Mouse (Mus musculus) left cerebral cortex, postnatal 4 days (tissue): Measurements from ENCODE around the gene Tmprss6. TPM values are rescaled to one million over a fixed set of nuclear protein-coding genes. Genes with fewer than 3 reads are reported as not detected.

Experiments
- DNase-seq: peaks from one replicate; pipeline ENCODE4 v3.0.0-alpha.2; 2022
- intact Hi-C: fragments of 180-260 bp; cut with DNase I; formaldehyde crosslinking; loops from one replicate; pipeline ENCODE4 v1.15.1; 2025
- total RNA-seq, 2 experiments: library from RNA; stranded (reverse); gene quantifications; 2 replicates each; pipeline ENCODE4 v1.2.3; 2021

Tmprss6 gene
- total RNA-seq, 2 experiments from 2014 or later, result not detected

DNA sequence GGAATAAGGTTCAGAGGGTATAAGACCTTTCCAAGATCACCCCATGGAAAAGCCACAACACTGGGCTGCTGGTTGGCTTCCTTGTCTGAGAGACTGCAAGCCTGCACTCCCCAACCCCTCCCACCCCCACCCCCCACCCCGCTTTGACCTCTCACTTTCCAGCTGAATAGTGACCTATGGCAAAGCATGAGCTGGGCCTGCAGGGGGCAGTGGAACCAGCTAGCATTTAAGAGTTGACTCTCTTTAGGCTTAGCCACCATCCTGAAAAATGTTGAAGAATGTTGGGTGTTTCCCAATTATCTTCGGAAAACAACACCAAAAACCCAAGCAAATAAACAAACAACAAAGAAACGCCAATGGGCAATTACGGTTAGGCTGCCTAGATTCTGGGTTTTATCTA, 43.2 kb downstream of the Tmprss6 start:
- intact Hi-C loops, result no loop called here
- no peak for DNase-seq

DNA sequence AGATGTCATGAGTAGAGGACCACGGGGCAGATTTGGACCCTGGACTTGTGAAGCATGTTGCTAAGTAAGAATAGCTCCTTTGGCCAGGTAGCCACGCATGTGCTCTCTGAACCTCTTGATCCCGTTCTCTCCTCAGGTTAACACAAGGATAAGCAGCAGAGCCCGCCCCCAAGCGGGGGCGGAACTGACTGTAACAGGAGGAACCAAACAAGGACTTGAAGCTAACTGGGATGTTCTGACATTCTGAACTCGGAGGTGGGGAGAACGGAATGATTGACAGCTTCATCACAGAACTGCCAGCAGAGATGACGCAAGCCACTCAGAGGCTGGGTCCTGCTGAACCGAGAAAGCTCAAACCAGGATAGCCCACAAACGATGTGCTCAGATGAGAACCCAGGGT, 43.9 kb downstream of the Tmprss6 start:
- no peak for DNase-seq
- intact Hi-C loops, result loop anchor here (5.0 kb wide), 2 partner anchors 67 to 167 kb away; no protein-coding TSS in a partner anchor

DNA sequence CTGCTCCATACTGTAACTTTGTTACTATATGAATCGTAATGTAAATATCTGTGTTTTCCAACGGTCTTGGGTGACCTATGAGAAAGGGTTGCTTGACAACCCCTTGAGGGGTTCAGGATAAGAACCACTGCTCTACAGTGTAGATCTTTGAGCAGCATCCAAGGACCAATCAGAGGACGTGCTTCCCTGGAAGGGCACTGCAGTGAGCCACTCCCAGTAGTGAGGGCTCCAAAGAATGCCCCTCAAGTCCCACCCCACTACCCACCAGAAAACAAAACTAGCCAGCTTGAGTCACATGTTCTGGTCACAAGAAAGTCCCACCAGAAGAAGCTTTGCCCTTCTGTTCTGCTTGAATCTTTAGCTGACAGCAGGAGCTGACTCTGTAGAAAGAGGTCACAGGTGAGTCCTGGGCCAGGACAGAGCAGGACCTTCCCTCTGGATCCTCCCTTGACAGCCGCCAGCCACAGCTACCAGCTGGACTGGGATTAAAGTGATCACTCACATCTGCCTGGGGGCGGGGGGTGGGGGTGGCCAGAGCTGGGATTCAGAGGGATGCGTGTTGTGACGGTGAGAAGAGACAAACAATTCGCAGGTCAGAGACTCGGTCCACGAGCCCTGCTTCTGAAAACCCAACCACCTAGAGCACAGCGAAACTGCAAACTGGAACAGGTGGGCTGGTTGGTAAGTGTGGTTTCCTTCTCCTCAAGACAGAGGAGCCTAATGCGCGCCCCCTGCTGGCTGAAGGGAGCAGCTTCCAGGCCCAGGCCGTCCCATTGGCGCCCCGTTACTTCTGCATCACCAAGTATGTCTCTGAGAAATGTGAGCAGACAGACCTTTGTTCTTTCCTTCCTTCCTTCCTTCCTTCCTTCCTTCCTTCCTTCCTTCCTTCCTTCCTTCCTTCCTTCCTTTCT, 46.1 kb downstream of the Tmprss6 start:
- intact Hi-C loops, result loop anchor here (5.0 kb wide), 2 partner anchors 65 to 165 kb away; no protein-coding TSS in a partner anchor
- peak; percentile 91 for DNase-seq

DNA sequence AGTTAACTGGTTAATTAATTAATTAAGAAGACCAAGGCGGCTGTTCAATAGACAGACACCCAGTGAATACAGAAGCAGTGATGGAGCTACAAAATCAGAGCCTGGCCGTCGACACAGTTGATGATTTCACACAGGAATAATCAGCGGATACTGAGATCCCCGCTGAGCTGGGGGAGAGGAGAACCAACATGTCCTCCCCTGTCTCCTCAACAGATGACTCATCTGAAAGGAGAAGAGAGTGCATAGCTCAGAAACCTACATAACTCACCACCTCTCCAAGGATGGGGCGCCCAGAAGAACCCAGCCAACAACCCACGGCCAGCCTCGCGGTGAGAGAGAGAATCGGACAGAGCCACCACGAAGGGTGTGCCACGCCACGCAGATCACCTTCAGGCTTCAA, 48.0 kb downstream of the Tmprss6 start:
- no peak for DNase-seq
- intact Hi-C loops, result loop anchor here (5.0 kb wide), 2 partner anchors 63 to 163 kb away; no protein-coding TSS in a partner anchor

DNA sequence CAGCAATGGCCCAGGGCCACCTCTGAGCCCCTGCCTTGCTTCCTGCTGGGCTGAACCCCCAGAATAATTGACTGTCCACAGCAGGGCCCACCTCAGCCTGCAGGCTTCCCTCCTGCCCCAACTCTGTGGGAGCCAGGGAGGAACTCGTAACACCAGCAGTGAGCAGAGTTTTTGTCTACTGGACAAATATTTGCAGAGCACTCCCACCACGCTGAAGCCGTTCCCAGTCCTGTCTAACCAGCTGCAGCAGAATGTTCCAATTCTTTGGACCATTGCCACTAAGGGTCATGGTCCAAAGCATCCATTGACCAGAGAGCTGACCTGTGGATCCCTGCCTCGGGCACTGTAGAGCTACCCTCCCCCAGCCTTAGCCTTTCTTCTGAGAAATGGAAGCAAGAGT, 51.5 kb downstream of the Tmprss6 start:
- DNase-seq, result no peak

DNA sequence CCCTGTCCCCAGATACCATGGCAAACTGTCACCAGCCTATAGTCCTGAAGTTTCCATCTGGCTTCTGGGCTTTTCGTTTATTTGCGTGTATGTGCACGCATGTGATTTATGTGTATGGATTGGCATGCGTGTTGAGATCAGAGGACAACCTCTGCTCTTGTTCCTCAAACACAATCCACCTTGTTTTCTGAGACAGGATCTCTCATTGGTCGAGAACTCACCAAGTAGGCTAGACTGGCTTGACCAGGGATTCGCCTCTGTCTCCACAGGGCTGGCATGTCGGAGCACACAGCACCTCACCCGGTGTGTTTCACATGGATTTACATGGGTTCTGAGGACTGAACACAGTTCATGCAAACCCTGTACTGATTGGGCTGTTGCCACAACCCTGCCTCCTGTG, 54.3 kb downstream of the Tmprss6 start:
- DNase-seq, result no peak
- intact Hi-C loops, result no loop called here

More for the DNA sequence above, 51.5 kb downstream of the Tmprss6 start:
- intact Hi-C loops, result no loop called here

DNA sequence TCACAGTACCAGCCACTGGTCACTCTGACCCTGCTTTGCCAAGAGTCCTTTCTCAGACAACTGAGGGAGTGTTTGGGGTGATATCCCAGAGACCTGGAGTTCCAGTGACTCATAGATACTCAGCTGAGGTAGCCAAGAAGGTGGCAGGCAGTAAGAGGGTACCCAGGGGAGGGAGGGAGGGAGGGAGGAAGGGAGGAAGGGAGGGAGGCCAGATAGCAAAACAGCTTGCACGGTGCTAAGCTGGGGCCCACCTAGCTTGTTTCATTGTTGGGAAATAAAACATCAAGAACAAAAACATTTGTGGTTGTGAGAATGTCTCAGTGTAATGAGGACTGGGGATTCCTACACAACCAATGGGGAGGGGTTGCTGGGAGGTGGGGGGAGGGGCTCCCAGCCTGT, 54.7 kb downstream of the Tmprss6 start:
- intact Hi-C loops, result no loop called here
- no peak for DNase-seq

DNA sequence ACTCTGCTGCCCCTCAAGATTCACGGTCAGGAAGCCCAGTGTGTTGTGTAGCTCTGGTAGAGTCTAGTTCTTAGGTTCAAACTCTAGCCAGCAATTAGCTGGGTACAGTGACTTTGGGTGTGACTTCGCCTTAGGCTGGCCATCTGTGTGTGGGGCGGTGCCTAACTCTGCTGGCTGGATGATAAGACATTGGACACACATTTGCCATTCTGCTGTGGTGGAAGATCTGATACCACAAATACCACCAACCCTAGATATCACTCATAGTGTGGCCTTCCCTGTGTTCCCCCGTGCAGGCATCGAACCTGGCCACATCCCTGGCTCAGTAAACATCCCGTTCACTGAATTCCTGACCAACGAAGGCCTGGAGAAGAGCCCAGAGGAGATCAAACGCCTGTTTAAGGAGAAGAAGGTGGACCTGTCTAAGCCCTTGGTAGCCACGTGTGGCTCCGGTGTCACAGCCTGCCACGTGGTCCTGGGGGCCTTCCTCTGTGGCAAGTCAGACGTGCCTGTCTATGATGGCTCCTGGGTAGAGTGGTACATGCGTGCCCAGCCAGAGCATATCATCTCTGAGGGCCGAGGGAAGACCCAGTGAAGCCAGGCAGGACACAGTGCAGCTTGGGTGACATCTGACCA, 55.2 kb downstream of the Tmprss6 start:
- intact Hi-C loops, result no loop called here
- DNase-seq, result no peak

DNA sequence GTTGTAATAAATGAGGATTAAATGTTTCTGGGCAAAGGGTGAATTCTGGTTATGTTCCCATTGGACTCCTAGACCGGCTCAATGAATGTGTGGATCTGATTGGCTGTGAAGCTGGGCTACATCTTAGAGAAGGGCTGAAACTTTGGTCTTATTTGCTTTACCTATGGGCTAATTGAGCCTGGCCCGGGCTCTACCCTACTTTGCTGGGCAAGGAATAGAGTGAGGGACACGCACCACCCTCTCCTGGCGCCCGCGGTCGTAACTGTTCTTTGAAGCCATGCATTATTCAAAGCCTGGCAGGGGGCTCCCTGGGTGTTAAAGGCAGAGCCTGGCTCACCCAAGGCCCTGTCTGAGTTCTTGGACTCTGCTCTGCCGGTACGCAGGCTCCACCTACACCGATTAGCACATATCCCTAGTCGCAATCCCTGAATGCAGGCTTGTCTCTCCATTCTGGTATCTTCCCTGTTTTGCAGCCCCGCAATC, 58.8 kb downstream of the Tmprss6 start:
- intact Hi-C loops, result no loop called here
- DNase-seq, result no peak

DNA sequence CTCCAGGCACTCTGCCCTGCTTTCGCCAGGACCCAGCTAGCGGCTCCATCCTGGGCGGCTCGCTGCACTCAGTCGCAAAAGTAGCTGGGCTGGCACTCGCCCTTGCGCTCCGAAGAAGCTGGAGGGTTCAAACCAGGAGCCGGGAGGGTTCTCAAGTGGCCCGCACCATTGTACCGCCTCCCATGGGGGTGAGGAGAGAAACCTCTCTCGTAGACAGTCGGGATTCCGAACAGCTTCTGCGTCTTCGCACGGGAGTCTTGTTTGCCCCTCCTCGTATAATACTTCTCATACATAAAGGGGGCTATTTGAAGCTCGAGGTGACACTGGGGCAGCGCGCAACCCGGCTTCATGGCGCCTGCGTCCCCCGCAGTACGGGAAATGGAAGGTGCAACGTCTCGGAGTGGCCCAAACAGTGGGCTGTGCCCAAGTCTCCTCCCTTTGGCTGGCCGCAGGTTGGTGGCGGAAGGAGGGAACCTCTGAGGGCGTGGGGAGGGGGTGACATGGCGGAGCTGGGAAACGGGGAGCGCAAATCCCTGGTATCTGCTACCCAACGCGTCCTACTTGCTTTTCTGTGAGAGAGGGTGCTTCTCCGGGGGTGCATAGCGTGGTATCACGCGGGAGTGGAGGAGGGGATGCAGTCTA, 62.0 kb downstream of the Tmprss6 start, which contains the start of gene Mpst:
Gene Mpst (plus strand): TSS at position 124 of the 642 bp plus-strand sequence.
- intact Hi-C loops, result no loop called here
- peak; percentile 91 for DNase-seq

DNA sequence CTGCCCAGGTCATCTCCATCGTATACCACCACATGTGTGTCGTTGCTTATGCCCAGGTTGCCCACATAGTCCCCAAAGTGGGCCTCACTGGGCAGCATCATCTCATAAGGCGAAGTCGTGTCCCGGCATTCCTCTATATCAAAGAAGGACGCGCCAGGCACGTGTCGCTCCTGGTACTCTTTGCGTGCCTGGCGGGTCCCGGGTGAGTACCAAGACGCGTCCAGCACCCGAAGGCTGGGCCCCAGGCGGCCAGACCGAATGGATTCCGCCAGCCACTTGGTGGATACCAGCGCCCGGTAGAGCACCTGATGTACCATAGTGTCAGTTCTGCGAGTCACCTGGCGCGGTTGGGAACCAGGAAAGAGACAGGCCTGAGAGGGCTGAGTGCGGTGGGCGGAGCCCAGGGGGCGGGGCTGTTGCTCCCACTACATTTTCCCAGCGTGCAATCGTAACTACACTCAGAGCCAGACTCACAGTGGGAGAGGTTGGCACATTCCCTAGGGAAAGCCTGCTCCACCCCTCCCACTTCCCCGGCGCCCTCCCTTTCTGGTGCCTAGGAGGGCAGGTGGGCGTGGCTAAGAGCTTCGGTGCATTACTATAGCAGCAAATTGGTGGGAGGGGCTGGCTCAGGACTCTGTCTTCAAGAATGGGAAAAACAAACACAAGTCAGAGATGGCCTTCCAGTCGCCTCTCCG, 62.8 kb downstream of the Tmprss6 start, which contains the start of gene Tst:
Gene Tst (minus strand): TSS at position 391 of the 695 bp plus-strand sequence.
- intact Hi-C loops, result no loop called here
- DNase-seq, result peak; percentile 92

DNA sequence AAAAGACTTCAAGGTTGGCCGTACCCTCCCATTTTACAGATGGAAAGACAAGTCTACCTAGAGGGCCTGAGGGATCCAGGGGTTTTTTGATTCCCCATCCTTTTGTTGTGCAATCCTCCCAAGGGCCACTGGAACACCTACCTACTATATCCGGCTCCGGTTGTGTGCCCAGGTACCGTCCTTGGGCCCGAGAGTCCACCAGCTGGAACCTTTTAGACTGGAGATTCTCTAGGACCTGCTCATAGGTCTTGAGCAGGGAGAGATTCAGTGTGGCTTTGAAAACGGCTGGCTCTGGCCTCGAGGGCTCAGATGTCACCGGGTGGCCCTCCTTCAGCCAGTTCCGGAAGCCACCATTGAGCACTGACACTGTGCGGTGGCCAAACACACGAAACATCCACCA, 63.3 kb downstream of the Tmprss6 start:
- intact Hi-C loops, result no loop called here
- no peak for DNase-seq

DNA sequence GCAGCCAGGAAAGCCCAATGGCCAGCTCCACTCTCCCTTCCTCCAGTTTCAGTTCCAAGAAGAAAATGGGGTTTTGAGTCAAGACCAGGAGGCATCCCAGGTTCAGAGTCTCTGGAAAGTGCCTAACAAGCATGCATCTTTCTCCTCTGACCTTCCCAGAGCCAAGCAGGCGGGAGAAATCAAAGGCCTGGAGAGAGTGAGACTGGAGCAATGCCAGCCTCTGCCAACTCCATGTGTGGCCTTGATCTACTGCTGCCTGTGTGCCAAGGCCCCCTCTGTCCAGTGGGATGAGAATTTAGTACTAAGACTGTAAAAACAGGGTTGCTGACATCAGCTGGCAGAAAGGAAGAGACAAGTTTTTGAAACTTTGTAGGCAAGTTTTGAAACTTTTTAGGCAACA, 64.5 kb downstream of the Tmprss6 start:
- peak; percentile 91 for DNase-seq
- intact Hi-C loops, result no loop called here

DNA sequence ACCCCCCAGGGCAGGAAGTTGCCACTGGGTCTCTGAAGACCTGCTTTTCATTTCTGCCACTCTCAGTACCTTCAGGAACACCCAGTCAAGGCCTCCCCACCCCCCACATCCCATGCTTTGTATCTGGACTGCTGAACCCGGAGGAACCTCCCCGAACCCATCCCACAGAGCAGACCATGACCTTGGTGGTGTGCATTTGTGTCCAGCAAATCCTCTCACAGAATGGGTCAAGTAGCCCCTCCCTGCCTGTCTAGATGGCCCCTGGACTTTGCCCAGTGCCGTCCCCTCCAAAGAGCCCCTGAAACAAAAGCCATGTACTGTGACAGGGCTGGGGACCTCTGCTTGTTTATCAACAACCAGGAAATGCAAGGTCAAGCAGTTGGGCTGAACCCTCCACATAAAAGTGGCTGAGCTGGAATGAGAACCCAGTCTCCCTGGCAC, 65.1 kb downstream of the Tmprss6 start:
- intact Hi-C loops, result no loop called here
- no peak for DNase-seq

DNA sequence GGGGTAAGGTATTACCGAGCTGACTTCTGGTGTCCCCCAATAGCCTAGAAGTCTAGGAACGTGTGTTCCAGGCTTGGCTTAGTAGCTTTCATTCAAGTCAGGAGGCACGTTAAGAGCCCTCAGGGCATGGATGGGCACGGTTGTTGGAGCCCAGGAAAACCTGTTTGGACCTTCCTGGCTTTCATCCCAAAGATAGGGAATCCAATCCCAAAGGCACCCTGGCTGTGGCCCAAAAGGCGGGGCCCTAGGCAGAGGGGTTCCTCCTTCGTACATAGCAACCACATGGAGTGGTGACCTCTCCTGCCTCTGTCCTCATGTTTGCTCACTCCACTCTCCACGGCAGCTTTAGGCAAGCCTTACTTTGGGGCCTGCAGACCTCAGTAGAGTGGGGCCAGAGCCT, 66.0 kb downstream of the Tmprss6 start:
- intact Hi-C loops, result no loop called here
- DNase-seq, result peak; percentile 59

DNA sequence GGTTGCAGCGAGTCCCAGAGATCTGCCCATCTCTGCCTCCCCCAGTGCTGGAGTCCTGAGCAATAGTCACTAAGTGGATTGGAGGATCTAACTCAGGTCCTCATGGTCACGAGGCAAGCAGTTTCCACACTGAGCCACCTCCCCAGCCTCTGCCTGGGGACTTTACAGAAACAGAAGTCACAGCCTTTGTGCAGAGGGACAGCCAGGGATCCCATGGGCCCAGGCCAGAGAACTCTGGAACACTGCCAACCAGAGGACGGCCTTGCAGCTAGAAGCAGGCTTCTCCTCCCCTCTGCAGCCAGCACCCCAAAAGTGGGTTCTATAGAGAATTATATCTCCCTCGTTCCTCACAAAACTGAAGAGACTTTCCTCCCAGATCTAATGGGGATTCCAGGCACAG, 66.5 kb downstream of the Tmprss6 start:
- intact Hi-C loops, result no loop called here

DNA sequence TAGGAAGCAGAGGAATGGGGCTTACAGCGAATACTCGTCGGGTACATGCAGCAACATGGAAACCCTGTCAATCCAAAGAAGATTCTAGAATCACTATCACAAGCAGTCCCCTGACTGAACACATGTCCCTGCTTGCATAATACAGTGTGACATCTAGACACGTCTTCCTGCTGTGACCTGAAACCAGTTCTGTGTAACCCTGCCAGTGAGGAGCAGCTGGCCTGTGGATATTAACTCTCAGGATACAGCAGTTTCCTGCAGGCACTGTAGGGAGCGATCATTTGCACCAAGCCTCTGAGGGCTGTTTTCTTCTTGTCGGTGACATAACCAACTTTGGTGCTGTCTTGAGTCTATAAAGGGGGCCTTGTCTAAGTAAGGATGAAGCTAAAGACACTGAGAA, 67.1 kb downstream of the Tmprss6 start:
- DNase-seq, result peak; percentile 67
- intact Hi-C loops, result no loop called here

More for the DNA sequence above, 66.5 kb downstream of the Tmprss6 start:
- peak; percentile 83 for DNase-seq

DNA sequence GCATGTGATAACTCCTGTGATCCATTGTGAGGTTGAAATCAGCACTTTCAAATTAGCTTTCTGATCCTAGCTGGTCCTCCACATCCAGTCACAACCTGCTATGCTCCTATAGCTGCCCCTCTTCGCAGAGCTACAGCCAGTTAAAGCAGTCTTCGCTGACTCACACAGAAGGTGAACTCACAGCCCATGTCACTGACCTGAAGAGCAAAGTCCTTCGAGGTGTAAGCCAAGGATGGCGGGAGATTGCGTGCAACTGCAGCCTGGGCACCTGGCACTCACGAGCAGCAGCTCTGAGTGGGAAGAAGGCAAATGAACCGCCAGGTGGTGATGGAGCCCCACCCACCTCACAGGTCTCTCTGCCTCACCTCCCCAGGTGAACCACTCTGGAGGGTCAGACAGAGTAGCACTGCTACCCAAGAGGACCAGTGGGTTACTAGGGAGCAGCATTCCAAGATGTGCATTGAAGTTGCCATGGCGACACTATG, 72.9 kb downstream of the Tmprss6 start, which contains the start of gene Tex33:
Gene Tex33 (minus strand): TSS at position 435 of the 485 bp plus-strand sequence.
- intact Hi-C loops, result no loop called here
- no peak for DNase-seq

DNA sequence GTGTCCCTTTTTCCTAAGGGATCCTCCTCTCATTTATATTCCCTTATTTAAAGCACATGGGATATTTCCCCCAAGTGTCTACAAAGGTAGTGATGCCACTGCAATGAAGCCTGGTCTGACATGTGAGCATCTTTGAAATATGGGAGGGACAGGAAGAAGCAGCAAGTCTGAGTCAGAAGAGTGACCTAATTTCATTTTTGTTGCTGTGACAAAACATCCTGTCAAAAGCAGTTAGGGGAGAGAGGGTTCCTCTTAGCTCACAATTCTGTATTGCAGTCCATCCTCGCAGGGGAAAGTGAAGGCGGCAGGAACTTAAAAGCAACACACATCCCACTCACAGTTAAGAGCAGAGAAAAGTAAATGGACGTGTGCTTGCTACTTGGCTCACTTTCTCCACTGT, 77.6 kb downstream of the Tmprss6 start:
- intact Hi-C loops, result no loop called here
- no peak for DNase-seq
